Comparison of ENCODE assay signal across 27 mouse cellular contexts in genomic region chr16:59280542-59280941, GRCm38 (mm10). TPM values are rescaled to one million over a fixed set of nuclear protein-coding genes. Genes with fewer than 3 reads are reported as not detected.
DNase-seq lines count a peak whose midpoint lies in the region; ATAC-seq lines count a peak whose summit lies in the region.
"Had no signal": no experiment of that assay in that cellular context is flagged by ENCODE, and none has a peak within 500 bp of the region (broad histone marks: within the 10 kb centered on the region; RNA-seq: fewer than 3 reads in every experiment).

No protein-coding gene starts in this region.

- no peak overlapping the region for H3K27ac ChIP-seq in liver, embryonic 11.5 days (ENCODE audit: low read depth, low read length)
- H3K27ac ChIP-seq in liver, embryonic 15.5 days (replicated peaks), result no peak overlapping the region
- no peak overlapping the region for H3K27ac ChIP-seq in forebrain, embryonic 11.5 days (ENCODE audit: low read depth, low read length)
- H3K27ac ChIP-seq: embryonic facial prominence, embryonic 12.5 days; heart, embryonic 10.5 days; heart, embryonic 15.5 days; hindbrain, embryonic 13.5 days; hindbrain, postnatal 0 days had no signal

- no peak overlapping the region for H3K9ac ChIP-seq in liver, embryonic 11.5 days (ENCODE audit: low read depth, low read length)
- no peak overlapping the region for H3K9ac ChIP-seq in liver, embryonic 15.5 days
- H3K9ac ChIP-seq in forebrain, embryonic 11.5 days (ENCODE audit: low read length), result no peak overlapping the region
- H3K9ac ChIP-seq: embryonic facial prominence, embryonic 12.5 days; heart, embryonic 15.5 days; hindbrain, embryonic 13.5 days had no signal

- DNase-seq in MEL-GATA-1-ER (ENCODE audit: extremely low read depth, low read depth), result peak; percentile 50
- no peak for DNase-seq in liver, embryonic 11.5 days (ENCODE audit: low spot score)
- DNase-seq in forebrain, embryonic 11.5 days (ENCODE audit: low spot score), result no peak
- DNase-seq in urinary bladder, postnatal 36 days (ENCODE audit: low spot score in 2 of 2), result no peak
- no peak for DNase-seq in layer of hippocampus, adult 9-10 months (ENCODE audit: low spot score)
- DNase-seq: adrenal gland, adult 2 months; adrenal gland, postnatal 25 days; B cell, adult 2 months; cerebellum, adult 11-12 months; cerebellum, adult 9-10 months; cerebellum, postnatal 25 days; gastrocnemius, postnatal 36 days; heart, adult 11 months; heart, postnatal 14 days had no signal

- H3K4me1 ChIP-seq in erythroblast, embryonic 14.5 days (ENCODE audit: control insufficient read depth), result peaks cover 2% of the 10 kb centered on the region; the same call in 1 of the 2 replicates
- no peaks in the 10 kb centered on the region for H3K4me1 ChIP-seq in liver, embryonic 11.5 days (replicated peaks; ENCODE audit: control insufficient read depth, insufficient read depth, low read length)
- H3K4me1 ChIP-seq in liver, embryonic 15.5 days (replicated peaks), result no peaks in the 10 kb centered on the region
- no peaks in the 10 kb centered on the region for H3K4me1 ChIP-seq in forebrain, embryonic 11.5 days (replicated peaks; ENCODE audit: control insufficient read depth, insufficient read depth, low read length)
- H3K4me1 ChIP-seq: embryonic facial prominence, embryonic 12.5 days; heart, embryonic 10.5 days; heart, embryonic 15.5 days; hindbrain, embryonic 13.5 days had no signal

- peaks cover 2% of the 10 kb centered on the region; the same call in 1 of the 2 replicates for H3K9me3 ChIP-seq in erythroblast, embryonic 14.5 days (ENCODE audit: control insufficient read depth, low read length)
- H3K9me3 ChIP-seq in liver, embryonic 11.5 days (ENCODE audit: control insufficient read depth, low read length), result no peaks in the 10 kb centered on the region
- H3K9me3 ChIP-seq in liver, embryonic 15.5 days (replicated peaks), result 0 out of 2 replicates have a peak, but pooled peaks cover 5% of the 10 kb centered on the region
- no peaks in the 10 kb centered on the region for H3K9me3 ChIP-seq in forebrain, embryonic 11.5 days (ENCODE audit: control insufficient read depth, low read length)
- H3K9me3 ChIP-seq: embryonic facial prominence, embryonic 12.5 days; heart, embryonic 10.5 days; heart, embryonic 15.5 days; hindbrain, embryonic 13.5 days had no signal

- H3K4me2 ChIP-seq in liver, embryonic 11.5 days, result no peak overlapping the region
- no peak overlapping the region for H3K4me2 ChIP-seq in liver, embryonic 15.5 days
- no peak overlapping the region for H3K4me2 ChIP-seq in forebrain, embryonic 11.5 days (ENCODE audit: low read depth, low read length, severe bottlenecking)
- H3K4me2 ChIP-seq: embryonic facial prominence, embryonic 12.5 days; heart, embryonic 15.5 days; hindbrain, embryonic 13.5 days had no signal

- ATAC-seq in erythroblast, adult 5-6 weeks (replicated peaks; ENCODE audit: low FRiP score, poor library complexity, severe bottlenecking), result no peak
- peak; percentile 88 for ATAC-seq in liver, embryonic 11.5 days (replicated peaks; ENCODE audit: low FRiP score)
- peak; percentile 93 for ATAC-seq in liver, embryonic 15.5 days (ENCODE audit: insufficient read depth)
- ATAC-seq in forebrain, embryonic 11.5 days (replicated peaks; ENCODE audit: low FRiP score), result no peak; the same call in 1 of the 2 replicates
- ATAC-seq: CD4-positive, CD25-positive, alpha-beta regulatory T cell, adult 4 months; forebrain, embryonic 14.5 days; hindbrain, postnatal 0 days had no signal

- WGBS in liver, embryonic 11.5 days, result 56% methylated on average over 3 of the region's 3 CpGs
- WGBS in liver, embryonic 15.5 days (ENCODE audit: insufficient replicate concordance), result 34% methylated on average over 3 of the region's 3 CpGs
- WGBS in forebrain, embryonic 11.5 days, result 80% methylated on average over 3 of the region's 3 CpGs

- H3K4me3 ChIP-seq in erythroblast, embryonic 14.5 days (replicated peaks), result peak overlapping the region; percentile 48
- no peak overlapping the region for H3K4me3 ChIP-seq in liver, embryonic 11.5 days (ENCODE audit: low read depth, low read length)
- H3K4me3 ChIP-seq in liver, embryonic 15.5 days (replicated peaks), result no peak overlapping the region
- H3K4me3 ChIP-seq in forebrain, embryonic 11.5 days (ENCODE audit: low read depth, low read length), result no peak overlapping the region
- H3K4me3 ChIP-seq: embryonic facial prominence, embryonic 12.5 days; heart, embryonic 10.5 days; heart, embryonic 15.5 days; hindbrain, embryonic 13.5 days had no signal

- H3K27me3 ChIP-seq in erythroblast, embryonic 14.5 days (ENCODE audit: control insufficient read depth), result no peaks in the 10 kb centered on the region
- H3K27me3 ChIP-seq in liver, embryonic 11.5 days (replicated peaks; ENCODE audit: control insufficient read depth, insufficient read depth, low read length), result no peaks in the 10 kb centered on the region
- no peaks in the 10 kb centered on the region for H3K27me3 ChIP-seq in liver, embryonic 15.5 days
- no peaks in the 10 kb centered on the region for H3K27me3 ChIP-seq in forebrain, embryonic 11.5 days (ENCODE audit: control insufficient read depth, insufficient read depth, low read length)
- H3K27me3 ChIP-seq: embryonic facial prominence, embryonic 12.5 days; heart, embryonic 15.5 days; hindbrain, embryonic 13.5 days had no signal

- no peaks in the 10 kb centered on the region for H3K36me3 ChIP-seq in erythroblast, embryonic 14.5 days (ENCODE audit: control insufficient read depth)
- no peaks in the 10 kb centered on the region for H3K36me3 ChIP-seq in liver, embryonic 11.5 days (ENCODE audit: control insufficient read depth, insufficient read depth, low read length)
- H3K36me3 ChIP-seq in liver, embryonic 15.5 days (replicated peaks), result no peaks in the 10 kb centered on the region
- no peaks in the 10 kb centered on the region for H3K36me3 ChIP-seq in forebrain, embryonic 11.5 days (ENCODE audit: control insufficient read depth, insufficient read depth, low read length)
- H3K36me3 ChIP-seq: embryonic facial prominence, embryonic 12.5 days; heart, embryonic 10.5 days; heart, embryonic 15.5 days; hindbrain, embryonic 13.5 days had no signal

RNA-seq across cellular contexts. Expression of gene Olfr202, which starts 6.1 kb away (rescaled TPM):
- not detected in 2 replicates for polyA plus RNA-seq in erythroblast, embryonic 14.5 days (2012)
- total RNA-seq in erythroblast, adult 5-6 weeks (2015; ENCODE audit: low replicate concordance), result not detected in 2 replicates
- not detected in 2 replicates for total RNA-seq in erythroblast, adult 5-6 weeks (2017; ENCODE audit: low replicate concordance)
- not detected in 2 replicates for polyA plus RNA-seq in liver, embryonic 11.5 days (2014; fragmentation: Nextera tagmentation; extraction: Ambion mirVana)
- not detected in 2 replicates for polyA plus RNA-seq in liver, embryonic 15.5 days (2015; fragmentation: Nextera tagmentation; extraction: Ambion mirVana)
- polyA plus RNA-seq in forebrain, embryonic 11.5 days (2014; fragmentation: Nextera tagmentation; extraction: Ambion mirVana), result not detected in 2 replicates
- total RNA-seq: adrenal gland, adult 2 months; adrenal gland, postnatal 25 days; gastrocnemius, adult 8-10 months; gastrocnemius, postnatal 36 days; heart, postnatal 14 days; hematopoietic stem cell, adult 5-6 weeks; hindbrain, postnatal 0 days had no signal
- polyA plus RNA-seq: adrenal gland, adult 2 months; CD4-positive, CD25-positive, alpha-beta regulatory T cell, adult 4 months; cortical plate, adult 2 months; embryonic facial prominence, embryonic 12.5 days; forebrain, embryonic 14.5 days; heart, embryonic 10.5 days; heart, embryonic 15.5 days; hindbrain, embryonic 13.5 days; hindbrain, postnatal 0 days had no signal

RNA-seq across cellular contexts. Expression of gene Olfr201, which starts 8.1 kb away (rescaled TPM):
- polyA plus RNA-seq in erythroblast, embryonic 14.5 days (2012), result not detected in 2 replicates
- total RNA-seq in erythroblast, adult 5-6 weeks (2015; ENCODE audit: low replicate concordance), result not detected in 2 replicates
- not detected in 2 replicates for total RNA-seq in erythroblast, adult 5-6 weeks (2017; ENCODE audit: low replicate concordance)
- polyA plus RNA-seq in liver, embryonic 11.5 days (2014; fragmentation: Nextera tagmentation; extraction: Ambion mirVana), result not detected in 2 replicates
- polyA plus RNA-seq in liver, embryonic 15.5 days (2015; fragmentation: Nextera tagmentation; extraction: Ambion mirVana), result 0.07 and 0.10 TPM in 2 replicates
- not detected in 2 replicates for polyA plus RNA-seq in forebrain, embryonic 11.5 days (2014; fragmentation: Nextera tagmentation; extraction: Ambion mirVana)
- total RNA-seq: adrenal gland, adult 2 months; adrenal gland, postnatal 25 days; gastrocnemius, adult 8-10 months; gastrocnemius, postnatal 36 days; heart, postnatal 14 days; hematopoietic stem cell, adult 5-6 weeks; hindbrain, postnatal 0 days had no signal
- polyA plus RNA-seq: adrenal gland, adult 2 months; CD4-positive, CD25-positive, alpha-beta regulatory T cell, adult 4 months; cortical plate, adult 2 months; embryonic facial prominence, embryonic 12.5 days; forebrain, embryonic 14.5 days; heart, embryonic 10.5 days; heart, embryonic 15.5 days; hindbrain, embryonic 13.5 days; hindbrain, postnatal 0 days had no signal

RNA-seq across cellular contexts. Expression of gene Olfr203, which starts 18.1 kb away (rescaled TPM):
- not detected in 2 replicates for polyA plus RNA-seq in erythroblast, embryonic 14.5 days (2012)
- total RNA-seq in erythroblast, adult 5-6 weeks (2015; ENCODE audit: low replicate concordance), result not detected in 2 replicates
- not detected in 2 replicates for total RNA-seq in erythroblast, adult 5-6 weeks (2017; ENCODE audit: low replicate concordance)
- polyA plus RNA-seq in liver, embryonic 11.5 days (2014; fragmentation: Nextera tagmentation; extraction: Ambion mirVana), result not detected in 2 replicates
- not detected in 2 replicates for polyA plus RNA-seq in liver, embryonic 15.5 days (2015; fragmentation: Nextera tagmentation; extraction: Ambion mirVana)
- polyA plus RNA-seq in forebrain, embryonic 11.5 days (2014; fragmentation: Nextera tagmentation; extraction: Ambion mirVana), result not detected in 2 replicates
- total RNA-seq: adrenal gland, adult 2 months; adrenal gland, postnatal 25 days; gastrocnemius, adult 8-10 months; gastrocnemius, postnatal 36 days; heart, postnatal 14 days; hematopoietic stem cell, adult 5-6 weeks; hindbrain, postnatal 0 days had no signal
- polyA plus RNA-seq: adrenal gland, adult 2 months; CD4-positive, CD25-positive, alpha-beta regulatory T cell, adult 4 months; cortical plate, adult 2 months; embryonic facial prominence, embryonic 12.5 days; forebrain, embryonic 14.5 days; heart, embryonic 10.5 days; heart, embryonic 15.5 days; hindbrain, embryonic 13.5 days; hindbrain, postnatal 0 days had no signal

RNA-seq across cellular contexts. Expression of gene Olfr204, which starts 37.5 kb away (rescaled TPM):
- not detected in 2 replicates for polyA plus RNA-seq in erythroblast, embryonic 14.5 days (2012)
- not detected in 2 replicates for total RNA-seq in erythroblast, adult 5-6 weeks (2015; ENCODE audit: low replicate concordance)
- total RNA-seq in erythroblast, adult 5-6 weeks (2017; ENCODE audit: low replicate concordance), result not detected in 2 replicates
- polyA plus RNA-seq in liver, embryonic 11.5 days (2014; fragmentation: Nextera tagmentation; extraction: Ambion mirVana), result not detected in 2 replicates
- not detected in 2 replicates for polyA plus RNA-seq in liver, embryonic 15.5 days (2015; fragmentation: Nextera tagmentation; extraction: Ambion mirVana)
- not detected in 2 replicates for polyA plus RNA-seq in forebrain, embryonic 11.5 days (2014; fragmentation: Nextera tagmentation; extraction: Ambion mirVana)
- total RNA-seq: adrenal gland, adult 2 months; adrenal gland, postnatal 25 days; gastrocnemius, adult 8-10 months; gastrocnemius, postnatal 36 days; heart, postnatal 14 days; hematopoietic stem cell, adult 5-6 weeks; hindbrain, postnatal 0 days had no signal
- polyA plus RNA-seq: adrenal gland, adult 2 months; CD4-positive, CD25-positive, alpha-beta regulatory T cell, adult 4 months; cortical plate, adult 2 months; embryonic facial prominence, embryonic 12.5 days; forebrain, embryonic 14.5 days; heart, embryonic 10.5 days; heart, embryonic 15.5 days; hindbrain, embryonic 13.5 days; hindbrain, postnatal 0 days had no signal

RNA-seq across cellular contexts. Expression of gene Olfr205, which starts 50.4 kb away (rescaled TPM):
- not detected in 2 replicates for polyA plus RNA-seq in erythroblast, embryonic 14.5 days (2012)
- total RNA-seq in erythroblast, adult 5-6 weeks (2015; ENCODE audit: low replicate concordance), result not detected in 2 replicates
- not detected in 2 replicates for total RNA-seq in erythroblast, adult 5-6 weeks (2017; ENCODE audit: low replicate concordance)
- not detected in 2 replicates for polyA plus RNA-seq in liver, embryonic 11.5 days (2014; fragmentation: Nextera tagmentation; extraction: Ambion mirVana)
- polyA plus RNA-seq in liver, embryonic 15.5 days (2015; fragmentation: Nextera tagmentation; extraction: Ambion mirVana), result not detected in 2 replicates
- polyA plus RNA-seq in forebrain, embryonic 11.5 days (2014; fragmentation: Nextera tagmentation; extraction: Ambion mirVana), result not detected in 2 replicates
- total RNA-seq: adrenal gland, adult 2 months; adrenal gland, postnatal 25 days; gastrocnemius, adult 8-10 months; gastrocnemius, postnatal 36 days; heart, postnatal 14 days; hematopoietic stem cell, adult 5-6 weeks; hindbrain, postnatal 0 days had no signal
- polyA plus RNA-seq: adrenal gland, adult 2 months; CD4-positive, CD25-positive, alpha-beta regulatory T cell, adult 4 months; cortical plate, adult 2 months; embryonic facial prominence, embryonic 12.5 days; forebrain, embryonic 14.5 days; heart, embryonic 10.5 days; heart, embryonic 15.5 days; hindbrain, embryonic 13.5 days; hindbrain, postnatal 0 days had no signal

Comparison
In these comparisons a context has a peak if more than half of its experiments do, and no peak if none do; other contexts are left out.
1. ATAC-seq: peak in liver, embryonic 11.5 days (single experiment) and liver, embryonic 15.5 days (single experiment); none in erythroblast, adult 5-6 weeks (single experiment) and forebrain, embryonic 11.5 days (single experiment).